Mouse (Mus musculus) neutrophil, adult 65 days (primary cell): Measurements from ENCODE around the gene Atg4b. TPM values are rescaled to one million over a fixed set of nuclear protein-coding genes. Genes with fewer than 3 reads are reported as not detected.

ENCODE experiments used
- total RNA-seq: library from RNA; stranded (reverse); gene quantifications from 2 replicates; pipeline ENCODE4 v1.2.4, GENCODE M21; 2023

Atg4b gene
- total RNA-seq = 74.6 and 112 TPM in 2 replicates

DNA sequence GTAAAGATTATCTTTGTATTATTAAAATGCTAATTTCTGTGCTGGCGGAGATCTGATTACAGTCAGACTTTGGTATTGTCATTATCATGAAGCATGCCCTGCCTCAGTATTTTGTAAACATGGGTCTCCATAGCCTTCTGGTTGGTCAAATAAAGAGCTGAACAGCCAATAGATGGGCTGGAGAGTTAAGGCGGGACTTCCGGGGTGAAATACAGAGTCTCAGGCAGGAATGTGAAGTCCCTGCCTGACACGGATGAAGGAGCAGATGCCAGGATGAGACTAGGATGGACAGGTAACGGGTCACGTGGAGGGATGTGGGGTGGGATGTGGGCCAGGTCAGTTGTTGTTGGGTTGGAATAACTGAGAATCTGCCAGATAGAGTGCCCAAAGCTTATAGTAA is at the start of gene Atg4b:
Gene Atg4b, plus strand, starts transcription at position 211 of the 400 bp plus-strand sequence.

GRCm38 (mm10) chr1:93754573-93755290 is 3.4 kb downstream of the Atg4b start, which contains the start of gene Thap4:
Gene Thap4 (minus strand): TSS chr1:93754864.

GRCm38 (mm10) chr1:93801741-93802238 is 50.5 kb downstream of the Atg4b start, which contains the start of gene Dtymk:
Gene Dtymk (minus strand): TSS chr1:93801934.

GRCm38 (mm10) chr1:93803556-93804507 is 52.5 kb downstream of the Atg4b start, which contains the start of gene Ing5:
Gene Ing5 (plus strand): TSS chr1:93803965.

GRCm38 (mm10) chr1:93824609-93825008 is 73.3 kb downstream of the Atg4b start, which contains the start of gene D2hgdh:
Gene D2hgdh (plus strand): TSS chr1:93824909.

Other genes starting within 250 kb of the Atg4b start
- 1.1 and 1.5 TPM in 2 replicates for gene Farp2, start 239.4 kb upstream of the Atg4b start, total RNA-seq
- gene Stk25, start 92.8 kb upstream of the Atg4b start, total RNA-seq = 27.6 and 31.9 TPM in 2 replicates
- gene Bok, start 65.8 kb upstream of the Atg4b start, total RNA-seq = not detected in 2 replicates
- gene Thap4, start 3.4 kb downstream of the Atg4b start, total RNA-seq = 27.1 and 29.3 TPM in 2 replicates
- gene Dtymk, start 50.4 kb downstream of the Atg4b start, total RNA-seq = 28.1 and 38.4 TPM in 2 replicates
- gene Ing5, start 52.5 kb downstream of the Atg4b start, total RNA-seq = 33.9 and 43.8 TPM in 2 replicates
- 15.4 and 23.4 TPM in 2 replicates for gene D2hgdh, start 73.4 kb downstream of the Atg4b start, total RNA-seq
- gene Gal3st2, start 109.8 kb downstream of the Atg4b start, total RNA-seq = 0.25 and 0.44 TPM in 2 replicates
- gene Gal3st2b, start 166.8 kb downstream of the Atg4b start, total RNA-seq = 0.47 TPM in 1 of 2 replicates, not detected in the other
- gene Gal3st2c, start 239.0 kb downstream of the Atg4b start, total RNA-seq = 0.09 and 0.11 TPM in 2 replicates